Mouse (Mus musculus): ENCODE results near the gene App. TPM values are rescaled to one million over a fixed set of nuclear protein-coding genes. Genes with fewer than 3 reads are reported as not detected.

App gene
- total and polyA plus RNA-seq, 2 experiments from 2014 or later, result 433 to 493 TPM

DNA sequence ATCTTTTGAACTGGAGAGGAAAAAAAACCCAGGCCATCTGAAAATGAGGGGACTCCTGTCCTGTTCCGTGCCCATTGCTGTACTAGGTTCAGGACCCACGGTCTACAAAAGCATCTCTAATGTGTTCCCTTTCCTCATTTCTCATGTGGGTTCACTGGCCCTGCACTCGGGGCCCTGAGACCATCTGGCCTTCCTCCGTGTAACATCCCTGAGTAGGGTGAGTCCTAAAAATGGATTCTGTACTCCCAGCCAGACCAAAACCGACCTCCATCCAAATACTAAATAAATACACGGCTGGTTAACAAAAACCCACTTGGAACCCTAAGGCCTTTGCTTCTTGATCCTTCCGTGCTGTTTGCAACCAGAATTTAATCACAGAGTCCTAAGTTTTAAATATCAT lies 7.9 kb downstream of the App start:
- H3K4me3 ChIP-seq (ENCODE audit: low read depth, low read length), result no peak overlapping the region
- no peak for DNase-seq
- H3K36me3 ChIP-seq (ENCODE audit: insufficient read depth), result peaks cover 3% of the 10 kb centered on the region; the same call in 1 of the 2 replicates
- no peak overlapping the region for H3K9ac ChIP-seq
- no peaks in the 10 kb centered on the region for H3K9me3 ChIP-seq (ENCODE audit: low read length)
- peaks cover 8% of the 10 kb centered on the region; the same call in 1 of the 2 replicates for H3K4me1 ChIP-seq (ENCODE audit: insufficient read depth)
- ATAC-seq, result no peak
- no peaks in the 10 kb centered on the region for H3K27me3 ChIP-seq (ENCODE audit: insufficient read depth, low read length)
- H3K27ac ChIP-seq (ENCODE audit: low read depth, low read length), result no peak overlapping the region
- no peak overlapping the region for H3K4me2 ChIP-seq (ENCODE audit: low read depth)
- WGBS, result 78% methylated on average over 7 of the region's 7 CpGs
- TF ChIP-seq CTCF (IDR thresholded peaks at IDR 0.05; ENCODE audit: low read depth), result no peak

DNA sequence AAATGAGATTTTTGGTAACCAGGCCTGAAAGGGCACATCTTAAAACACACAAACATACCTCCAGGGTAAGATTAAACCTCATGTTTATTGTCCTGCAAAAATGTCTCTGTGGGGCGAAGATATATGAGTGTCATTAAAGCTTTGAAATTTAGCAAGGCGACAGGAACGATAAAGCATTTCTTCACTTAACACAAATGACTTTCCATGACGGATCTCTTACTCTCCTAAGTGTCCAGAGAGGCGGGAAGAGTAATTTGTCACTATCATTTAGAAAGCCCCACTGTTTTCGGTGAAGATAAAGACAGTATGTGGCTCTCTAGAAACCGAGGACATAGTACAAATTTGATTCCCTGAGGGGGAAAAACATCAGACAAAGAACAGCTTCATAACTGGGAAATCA lies 8.4 kb downstream of the App start:
- ATAC-seq, result no peak
- 82% methylated on average over 7 of the region's 7 CpGs for WGBS

DNA sequence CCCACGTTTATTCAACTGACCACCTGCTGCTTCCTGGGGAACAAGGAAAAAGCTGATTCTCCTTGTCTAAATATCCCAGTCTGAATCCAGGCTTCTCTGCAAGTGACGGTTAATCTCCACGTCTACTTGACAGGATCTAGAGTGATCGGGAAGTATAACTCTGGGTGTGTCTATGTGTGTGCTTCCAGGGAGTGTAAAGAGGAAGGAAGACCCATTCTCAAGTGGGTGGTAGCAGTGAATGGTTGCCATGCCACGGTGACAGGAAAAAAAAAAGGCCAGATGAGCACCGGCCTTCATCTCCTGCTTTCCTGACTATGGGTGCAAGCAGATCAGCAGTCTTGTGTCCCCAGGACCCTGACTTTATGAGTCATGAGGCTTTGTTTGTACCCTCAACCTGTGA lies 10.8 kb downstream of the App start:
- WGBS, result 81% methylated on average over 6 of the region's 6 CpGs
- DNase-seq, result no peak
- no peaks in the 10 kb centered on the region for H3K9me3 ChIP-seq (ENCODE audit: low read length)
- no peak overlapping the region for H3K27ac ChIP-seq (ENCODE audit: low read depth, low read length)
- peaks cover 3% of the 10 kb centered on the region; the same call in 1 of the 2 replicates for H3K36me3 ChIP-seq (ENCODE audit: insufficient read depth)
- no peaks in the 10 kb centered on the region for H3K4me1 ChIP-seq (ENCODE audit: insufficient read depth)
- H3K4me2 ChIP-seq (ENCODE audit: low read depth), result no peak overlapping the region
- H3K4me3 ChIP-seq (ENCODE audit: low read depth, low read length), result no peak overlapping the region
- H3K27me3 ChIP-seq (ENCODE audit: insufficient read depth, low read length), result no peaks in the 10 kb centered on the region
- no peak for ATAC-seq
- no peak overlapping the region for H3K9ac ChIP-seq
- TF ChIP-seq CTCF (IDR thresholded peaks at IDR 0.05; ENCODE audit: low read depth), result no peak

More for the DNA sequence above, 8.4 kb downstream of the App start:
- H3K36me3 ChIP-seq (ENCODE audit: insufficient read depth), result peaks cover 3% of the 10 kb centered on the region; the same call in 1 of the 2 replicates
- no peak overlapping the region for H3K4me3 ChIP-seq (ENCODE audit: low read depth, low read length)
- no peak overlapping the region for H3K27ac ChIP-seq (ENCODE audit: low read depth, low read length)
- H3K9ac ChIP-seq, result no peak overlapping the region
- no peak overlapping the region for H3K4me2 ChIP-seq (ENCODE audit: low read depth)
- DNase-seq, result no peak
- H3K27me3 ChIP-seq (ENCODE audit: insufficient read depth, low read length), result no peaks in the 10 kb centered on the region
- H3K9me3 ChIP-seq (ENCODE audit: low read length), result no peaks in the 10 kb centered on the region
- H3K4me1 ChIP-seq (ENCODE audit: insufficient read depth), result peaks cover 8% of the 10 kb centered on the region; the same call in 1 of the 2 replicates
- TF ChIP-seq CTCF (IDR thresholded peaks at IDR 0.05; ENCODE audit: low read depth), result no peak

DNA sequence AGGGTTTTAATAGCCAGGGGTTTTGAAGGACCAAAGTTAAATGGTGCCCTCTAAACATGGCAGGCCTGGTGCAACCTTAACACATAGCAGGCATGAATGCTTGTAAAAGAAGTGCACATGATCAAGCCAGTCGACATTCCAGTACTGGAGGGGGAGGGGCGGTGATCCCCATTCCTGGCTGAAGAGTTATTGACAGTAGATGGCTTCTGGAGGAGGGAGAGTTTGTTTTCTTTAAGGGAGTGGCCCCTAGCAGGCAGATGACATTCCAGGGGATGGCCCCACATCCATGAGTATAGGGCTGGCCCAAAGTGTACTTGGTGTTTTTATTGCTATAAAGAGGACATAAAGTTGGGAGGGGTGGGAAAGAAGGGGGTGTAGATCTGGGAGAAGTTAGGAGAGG lies 13.4 kb downstream of the App start:
- Histone ChIP-seq H3K27ac (ENCODE audit: low read depth, low read length) (no peak overlapping the region), H3K9ac (no peak overlapping the region), H3K4me1 (ENCODE audit: insufficient read depth) (no peaks in the 10 kb centered on the region), H3K4me2 (ENCODE audit: low read depth) (no peak overlapping the region), H3K4me3 (ENCODE audit: low read depth, low read length) (no peak overlapping the region), H3K9me3 (ENCODE audit: low read length) (no peaks in the 10 kb centered on the region), H3K27me3 (ENCODE audit: insufficient read depth, low read length) (no peaks in the 10 kb centered on the region), H3K36me3 (ENCODE audit: insufficient read depth) (peaks cover 3% of the 10 kb centered on the region; the same call in 1 of the 2 replicates)
- 90% methylated on average over 2 of the region's 2 CpGs for WGBS
- DNase-seq (no peak), ATAC-seq (no peak)
- no peak for TF ChIP-seq CTCF (IDR thresholded peaks at IDR 0.05; ENCODE audit: low read depth)

DNA sequence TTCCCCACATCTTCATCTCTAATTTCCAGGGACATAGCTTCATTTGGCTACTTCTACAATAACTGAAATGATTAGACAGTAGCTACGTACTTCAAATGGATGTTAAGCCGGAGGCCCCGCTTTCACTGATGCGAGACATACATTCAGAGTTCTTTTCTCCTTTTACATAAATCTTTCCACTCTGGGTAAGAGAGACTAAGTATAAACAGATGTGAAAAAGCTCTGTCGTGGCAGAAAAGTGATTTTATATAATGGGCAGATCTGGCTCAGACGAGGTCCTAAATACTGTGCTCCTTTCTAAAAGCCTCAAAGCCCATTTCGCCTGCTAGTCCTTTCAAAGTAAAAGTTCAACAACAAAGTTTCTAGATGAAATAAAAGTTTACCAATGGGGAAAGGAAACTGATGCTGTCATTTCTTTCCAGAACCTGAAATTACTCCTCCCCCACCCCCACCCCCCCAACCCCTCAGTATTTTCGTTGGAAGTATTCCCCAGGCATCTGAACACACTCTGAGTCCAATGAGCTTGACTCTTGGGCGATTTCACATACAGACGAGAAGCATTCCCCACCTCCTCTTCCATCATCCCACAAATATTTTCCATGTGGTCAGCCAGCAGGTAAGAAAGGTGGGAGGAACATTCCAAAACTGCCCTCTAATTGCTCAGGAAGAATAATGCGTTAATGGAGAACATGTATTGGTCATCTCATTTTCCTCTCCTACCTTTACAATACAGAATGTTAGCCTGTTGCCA lies 15.6 kb downstream of the App start:
- Histone ChIP-seq H3K27ac (ENCODE audit: low read depth, low read length) (no peak overlapping the region), H3K9ac (no peak overlapping the region), H3K9me3 (ENCODE audit: low read length) (no peaks in the 10 kb centered on the region), H3K4me2 (ENCODE audit: low read depth) (no peak overlapping the region), H3K4me1 (ENCODE audit: insufficient read depth) (no peaks in the 10 kb centered on the region), H3K27me3 (ENCODE audit: insufficient read depth, low read length) (no peaks in the 10 kb centered on the region), H3K36me3 (ENCODE audit: insufficient read depth) (peaks cover 3% of the 10 kb centered on the region; the same call in 1 of the 2 replicates), H3K4me3 (ENCODE audit: low read depth, low read length) (no peak overlapping the region)
- ATAC-seq (no peak), DNase-seq (no peak)
- no peak for TF ChIP-seq CTCF (IDR thresholded peaks at IDR 0.05; ENCODE audit: low read depth)
- WGBS, result 81% methylated on average over 11 of the region's 11 CpGs

DNA sequence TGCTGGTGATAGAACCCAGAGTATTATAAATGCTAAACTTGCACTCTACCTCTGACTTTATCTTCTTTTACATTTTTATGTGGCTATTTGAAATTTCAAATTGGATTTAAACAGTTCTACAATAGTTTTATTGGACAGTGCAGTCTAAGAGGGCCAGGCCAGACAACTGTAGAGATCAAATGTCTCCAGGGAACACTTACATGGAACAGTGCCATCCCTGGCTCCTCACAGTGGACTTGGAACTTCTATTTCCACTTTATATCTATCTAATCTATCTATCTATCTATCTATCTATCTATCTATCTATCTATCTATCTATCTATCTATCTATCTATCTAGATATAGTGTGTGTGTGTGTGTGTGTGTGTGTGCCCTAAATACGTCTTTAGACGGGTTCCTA lies 16.4 kb downstream of the App start:
- H3K27ac ChIP-seq (ENCODE audit: low read depth, low read length), result no peak overlapping the region
- H3K4me3 ChIP-seq (ENCODE audit: low read depth, low read length), result no peak overlapping the region
- H3K36me3 ChIP-seq (ENCODE audit: insufficient read depth), result peaks cover 2% of the 10 kb centered on the region; the same call in 1 of the 2 replicates
- no peak overlapping the region for H3K4me2 ChIP-seq (ENCODE audit: low read depth)
- no peaks in the 10 kb centered on the region for H3K4me1 ChIP-seq (ENCODE audit: insufficient read depth)
- ATAC-seq (no peak), DNase-seq (no peak)
- no peaks in the 10 kb centered on the region for H3K9me3 ChIP-seq (ENCODE audit: low read length)
- no peak overlapping the region for H3K9ac ChIP-seq
- TF ChIP-seq CTCF (IDR thresholded peaks at IDR 0.05; ENCODE audit: low read depth), result no peak
- no peaks in the 10 kb centered on the region for H3K27me3 ChIP-seq (ENCODE audit: insufficient read depth, low read length)
- WGBS, result 95% methylated on average over 2 of the region's 2 CpGs

DNA sequence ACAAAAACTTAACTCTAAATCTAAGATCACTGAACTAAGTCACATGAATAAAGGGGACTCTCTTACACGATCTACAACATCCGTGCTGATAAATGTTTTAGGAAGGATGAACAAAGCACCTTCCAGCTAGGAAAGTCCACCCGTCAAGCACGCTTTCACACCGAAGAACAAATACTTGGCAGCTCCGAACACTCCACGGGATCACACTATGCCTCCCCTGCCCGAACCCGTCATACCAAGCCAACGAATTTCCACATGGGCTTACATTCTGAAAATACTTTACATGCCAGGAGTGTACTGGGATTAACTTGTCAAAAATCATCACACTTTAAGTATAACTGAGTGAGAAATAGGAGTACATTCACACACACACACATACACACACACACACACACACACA lies 17.7 kb downstream of the App start:
- no peak for TF ChIP-seq CTCF (IDR thresholded peaks at IDR 0.05; ENCODE audit: low read depth)

More for the DNA sequence above, 17.7 kb downstream of the App start:
- ATAC-seq (0 out of 2 replicates have a peak, but pooled peaks have one; percentile 14), DNase-seq (no peak)
- Histone ChIP-seq H3K27ac (ENCODE audit: low read depth, low read length) (no peak overlapping the region), H3K4me1 (ENCODE audit: insufficient read depth) (no peaks in the 10 kb centered on the region), H3K4me2 (ENCODE audit: low read depth) (no peak overlapping the region), H3K27me3 (ENCODE audit: insufficient read depth, low read length) (no peaks in the 10 kb centered on the region), H3K36me3 (ENCODE audit: insufficient read depth) (no peaks in the 10 kb centered on the region), H3K9ac (no peak overlapping the region), H3K4me3 (ENCODE audit: low read depth, low read length) (no peak overlapping the region), H3K9me3 (ENCODE audit: low read length) (no peaks in the 10 kb centered on the region)
- WGBS, result 44% methylated on average over 10 of the region's 10 CpGs

All from forebrain, postnatal 0 days (tissue).